7 mouse cellular contexts compared by ENCODE assay signal in the genomic region with DNA sequence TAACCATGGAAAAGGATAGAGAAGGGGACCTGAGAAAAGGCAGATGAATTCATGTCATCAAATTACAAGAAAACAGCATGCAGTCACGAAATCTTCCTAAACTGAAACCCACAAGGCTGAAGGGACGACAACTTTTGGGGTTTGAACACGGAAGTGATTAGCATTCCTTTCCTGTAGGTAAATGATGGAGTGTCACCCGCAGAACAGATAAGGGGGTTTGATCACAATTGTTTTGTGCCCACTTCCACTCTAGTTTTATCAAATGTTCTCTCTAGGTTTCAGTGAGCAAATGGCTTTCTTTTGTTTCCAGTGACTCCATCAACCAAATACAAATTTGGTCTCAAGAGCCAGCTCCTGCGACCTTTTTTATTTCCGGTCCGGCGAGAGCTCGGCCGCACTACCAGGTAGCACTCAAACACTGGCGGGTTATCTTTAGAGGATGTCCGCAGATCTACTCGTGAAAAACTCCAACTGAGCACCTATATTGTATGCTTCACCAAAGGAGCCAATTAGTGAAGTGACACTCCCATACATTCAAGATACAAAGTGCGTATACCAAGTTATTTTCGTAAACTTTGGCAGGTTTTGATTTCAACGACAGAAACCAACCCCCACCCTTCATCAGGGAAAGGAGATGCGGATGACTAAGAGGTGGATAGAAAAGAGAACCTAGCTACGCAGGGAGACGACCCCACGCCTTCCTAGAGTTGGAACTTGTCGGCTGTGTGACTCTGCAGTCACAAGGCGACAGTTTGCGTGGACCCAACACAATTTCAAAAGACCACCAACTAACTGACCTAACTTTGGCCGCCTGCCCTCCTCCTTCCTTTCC. TPM values are rescaled to one million over a fixed set of nuclear protein-coding genes. Genes with fewer than 3 reads are reported as not detected.
DNase-seq lines count a peak whose midpoint lies in the region; ATAC-seq and TF ChIP-seq lines count a peak whose summit lies in the region.

No protein-coding gene starts in this region.

- H3K4me3 ChIP-seq in testis, adult 2 months (ENCODE audit: control insufficient read depth, low read depth, low read length): peak overlapping the region; percentile 86
- peak overlapping the region; percentile 68 for H3K4me3 ChIP-seq in cortical plate, adult 2 months (ENCODE audit: insufficient read depth, low read length)
- H3K4me3 ChIP-seq in hindbrain, embryonic 14.5 days (replicated peaks; ENCODE audit: low read length): peak overlapping the region; percentile 99
- H3K4me3 ChIP-seq in midbrain, embryonic 12.5 days: peak overlapping the region; percentile 100

- WGBS in hindbrain, embryonic 14.5 days: 10% methylated on average over 24 of the region's 24 CpGs
- 8% methylated on average over 24 of the region's 24 CpGs for WGBS in midbrain, embryonic 12.5 days

- peak overlapping the region; percentile 89 for H3K4me2 ChIP-seq in hindbrain, embryonic 14.5 days (replicated peaks)
- H3K4me2 ChIP-seq in midbrain, embryonic 12.5 days (replicated peaks): peak overlapping the region; percentile 88

- peaks cover 3% of the 10 kb centered on the region for H3K4me1 ChIP-seq in testis, adult 2 months (ENCODE audit: control insufficient read depth, insufficient read depth, low read length)
- H3K4me1 ChIP-seq in cortical plate, adult 2 months (ENCODE audit: control insufficient read depth, insufficient read depth, low read length): peaks cover 2% of the 10 kb centered on the region
- H3K4me1 ChIP-seq in hindbrain, embryonic 14.5 days (replicated peaks; ENCODE audit: control insufficient read depth, insufficient read depth, low read length): peaks cover 14% of the 10 kb centered on the region
- peaks cover 15% of the 10 kb centered on the region for H3K4me1 ChIP-seq in midbrain, embryonic 12.5 days

- no peak for TF ChIP-seq CTCF in testis, adult 2 months (IDR thresholded peaks at IDR 0.05; ENCODE audit: control insufficient read depth, insufficient read depth, insufficient replicate concordance, low read depth, low read length)
- TF ChIP-seq CTCF in cortical plate, adult 2 months (IDR thresholded peaks at IDR 0.05; ENCODE audit: extremely low read depth, insufficient read depth, low read length): no peak

- H3K36me3 ChIP-seq in testis, adult 2 months (ENCODE audit: control insufficient read depth, insufficient read depth, low read length): no peaks in the 10 kb centered on the region
- no peaks in the 10 kb centered on the region for H3K36me3 ChIP-seq in hindbrain, embryonic 14.5 days (replicated peaks; ENCODE audit: control insufficient read depth, insufficient read depth)
- peaks cover 3% of the 10 kb centered on the region; the same call in 1 of the 2 replicates for H3K36me3 ChIP-seq in midbrain, embryonic 12.5 days

- DNase-seq in testis, postnatal 10 days (ENCODE audit: low spot score): no peak
- no peak for DNase-seq in hindbrain, embryonic 14.5 days (ENCODE audit: low spot score)
- no peak for DNase-seq in spleen, adult 12 weeks (ENCODE audit: low spot score)
- no peak for DNase-seq in ovary, postnatal 10 days (ENCODE audit: low spot score)

- peak; percentile 16; the same call in 1 of the 2 replicates for ATAC-seq in hindbrain, embryonic 14.5 days (ENCODE audit: low FRiP score)
- ATAC-seq in midbrain, embryonic 12.5 days (ENCODE audit: low FRiP score, low read depth): 0 out of 2 replicates have a peak, but pooled peaks have one; percentile 4

- TF ChIP-seq POLR2A in testis, adult 2 months (IDR thresholded peaks at IDR 0.05; ENCODE audit: control insufficient read depth, low read depth, low read length): no peak
- no peak for TF ChIP-seq POLR2A in cortical plate, adult 2 months (IDR thresholded peaks at IDR 0.05; ENCODE audit: extremely low read depth, insufficient read depth, low read length)

- H3K27ac ChIP-seq in testis, adult 2 months (ENCODE audit: control insufficient read depth, insufficient read depth, low read depth, low read length): peak overlapping the region; percentile 85
- peak overlapping the region; percentile 79; the same call in 1 of the 2 replicates for H3K27ac ChIP-seq in cortical plate, adult 2 months (ENCODE audit: insufficient read depth, low read length)
- H3K27ac ChIP-seq in hindbrain, embryonic 14.5 days: peak overlapping the region; percentile 73; the same call in 1 of the 2 replicates
- H3K27ac ChIP-seq in midbrain, embryonic 12.5 days (replicated peaks): peak overlapping the region; percentile 67

- H3K9me3 ChIP-seq in hindbrain, embryonic 14.5 days (ENCODE audit: control insufficient read depth, low read length): no peaks in the 10 kb centered on the region
- no peaks in the 10 kb centered on the region for H3K9me3 ChIP-seq in midbrain, embryonic 12.5 days

- H3K9ac ChIP-seq in hindbrain, embryonic 14.5 days: peak overlapping the region; percentile 98
- H3K9ac ChIP-seq in midbrain, embryonic 12.5 days (replicated peaks): peak overlapping the region; percentile 99

- H3K27me3 ChIP-seq in testis, adult 2 months (ENCODE audit: control insufficient read depth, insufficient read depth, low read length): no peaks in the 10 kb centered on the region
- H3K27me3 ChIP-seq in hindbrain, embryonic 14.5 days (ENCODE audit: control insufficient read depth, insufficient read depth, low read length): no peaks in the 10 kb centered on the region
- H3K27me3 ChIP-seq in midbrain, embryonic 12.5 days: no peaks in the 10 kb centered on the region

RNA-seq across cellular contexts. Expression of gene Ube2l3, which starts 2.1 kb away (rescaled TPM):
- 65.9 and 80.1 TPM in 2 replicates for polyA plus RNA-seq in testis, adult 2 months (2012; rRNA removed)
- polyA plus RNA-seq in cortical plate, adult 2 months (2012; rRNA removed): 124 and 129 TPM in 2 replicates
- polyA plus RNA-seq in hindbrain, embryonic 14.5 days (2014; fragmentation: Nextera tagmentation; extraction: Ambion mirVana): 278 and 290 TPM in 2 replicates
- polyA plus RNA-seq in midbrain, embryonic 12.5 days (2016; fragmentation: Nextera tagmentation; extraction: Ambion mirVana): 371 TPM in 2 replicates

RNA-seq across cellular contexts. Expression of gene Rimbp3, which starts 8.1 kb away (rescaled TPM):
- polyA plus RNA-seq in testis, adult 2 months (2012; rRNA removed): 159 and 181 TPM in 2 replicates
- polyA plus RNA-seq in cortical plate, adult 2 months (2012; rRNA removed): 0.63 and 1.0 TPM in 2 replicates
- polyA plus RNA-seq in hindbrain, embryonic 14.5 days (2014; fragmentation: Nextera tagmentation; extraction: Ambion mirVana): 2.0 and 2.2 TPM in 2 replicates
- polyA plus RNA-seq in midbrain, embryonic 12.5 days (2016; fragmentation: Nextera tagmentation; extraction: Ambion mirVana): 2.3 TPM in 2 replicates

RNA-seq across cellular contexts. Expression of gene Hic2, which starts 33.0 kb away (rescaled TPM):
- polyA plus RNA-seq in testis, adult 2 months (2012; rRNA removed): 3.8 and 4.1 TPM in 2 replicates
- 5.7 and 6.0 TPM in 2 replicates for polyA plus RNA-seq in cortical plate, adult 2 months (2012; rRNA removed)
- polyA plus RNA-seq in hindbrain, embryonic 14.5 days (2014; fragmentation: Nextera tagmentation; extraction: Ambion mirVana): 5.1 and 5.5 TPM in 2 replicates
- 15.3 and 18.6 TPM in 2 replicates for polyA plus RNA-seq in midbrain, embryonic 12.5 days (2016; fragmentation: Nextera tagmentation; extraction: Ambion mirVana)

RNA-seq across cellular contexts. Expression of gene Ccdc116, which starts 53.3 kb away (rescaled TPM):
- polyA plus RNA-seq in testis, adult 2 months (2012; rRNA removed): 276 and 291 TPM in 2 replicates
- 5.6 and 6.3 TPM in 2 replicates for polyA plus RNA-seq in cortical plate, adult 2 months (2012; rRNA removed)
- polyA plus RNA-seq in hindbrain, embryonic 14.5 days (2014; fragmentation: Nextera tagmentation; extraction: Ambion mirVana): 3.6 and 3.7 TPM in 2 replicates
- polyA plus RNA-seq in midbrain, embryonic 12.5 days (2016; fragmentation: Nextera tagmentation; extraction: Ambion mirVana): 0.63 and 0.92 TPM in 2 replicates

RNA-seq across cellular contexts. Expression of gene Ydjc, which starts 55.9 kb away (rescaled TPM):
- polyA plus RNA-seq in testis, adult 2 months (2012; rRNA removed): 51.5 and 58.7 TPM in 2 replicates
- 30.5 and 30.6 TPM in 2 replicates for polyA plus RNA-seq in cortical plate, adult 2 months (2012; rRNA removed)
- polyA plus RNA-seq in hindbrain, embryonic 14.5 days (2014; fragmentation: Nextera tagmentation; extraction: Ambion mirVana): 47.5 and 49.2 TPM in 2 replicates
- polyA plus RNA-seq in midbrain, embryonic 12.5 days (2016; fragmentation: Nextera tagmentation; extraction: Ambion mirVana): 9.6 and 10.0 TPM in 2 replicates

Comparison
In these comparisons a context has a peak if more than half of its experiments do, and no peak if none do; other contexts are left out.
1. RNA of gene Rimbp3, which starts 8.1 kb away (polyA plus RNA-seq): 159 to 181 TPM in testis, adult 2 months; 2.3 TPM in midbrain, embryonic 12.5 days, 2.0 to 2.2 TPM in hindbrain, embryonic 14.5 days and 0.63 to 1.0 TPM in cortical plate, adult 2 months; every median in the first group is over 10 times any median in the second.
2. Peak in every context shown above with its lines, with median percentiles within 50 percentile points of each other: H3K27ac ChIP-seq and H3K4me3 ChIP-seq.